Mouse (Mus musculus) embryo, embryonic 9.5 days (tissue): ENCODE measurements at regions not wholly inside any gene's neighbourhood (a gene's known extent, or its start where the extent isn't known, plus 50 kb on each side); places are given as distances from the start of the nearest gene placed in this dataset.
A peak's percentile ranks its signal among the peaks of the same experiment; 100 is the strongest.
"Not testable (repeated sequence)": the region's sequence is repeated elsewhere in the genome, so short reads cannot be mapped to it uniquely, and the experiment has no call there.

Experiments
- DNase-seq: peaks from one replicate; pipeline ENCODE4 v3.0.0-alpha.2; 2017; ENCODE audit errors: extremely low spot score

DNA sequence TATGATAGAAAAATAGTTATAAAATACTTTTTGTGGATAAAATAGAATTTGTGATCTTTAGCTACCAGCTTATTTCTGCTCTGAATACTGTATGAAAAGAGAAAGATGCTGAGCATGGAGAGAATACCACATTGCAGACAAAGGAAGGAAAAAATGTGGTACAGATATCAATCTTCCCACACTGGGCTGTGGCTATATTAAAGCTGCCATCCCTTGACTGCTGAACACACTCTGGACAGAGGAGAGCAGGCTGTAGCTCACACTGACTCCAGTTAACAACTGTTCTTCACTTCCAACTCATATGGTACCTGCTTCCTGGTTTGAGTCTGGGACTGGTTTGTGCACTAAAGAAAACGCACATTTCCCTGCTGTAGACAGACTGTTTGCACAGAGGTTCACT lies 76.7 kb upstream of the Try4 start:
- no peak for DNase-seq

DNA sequence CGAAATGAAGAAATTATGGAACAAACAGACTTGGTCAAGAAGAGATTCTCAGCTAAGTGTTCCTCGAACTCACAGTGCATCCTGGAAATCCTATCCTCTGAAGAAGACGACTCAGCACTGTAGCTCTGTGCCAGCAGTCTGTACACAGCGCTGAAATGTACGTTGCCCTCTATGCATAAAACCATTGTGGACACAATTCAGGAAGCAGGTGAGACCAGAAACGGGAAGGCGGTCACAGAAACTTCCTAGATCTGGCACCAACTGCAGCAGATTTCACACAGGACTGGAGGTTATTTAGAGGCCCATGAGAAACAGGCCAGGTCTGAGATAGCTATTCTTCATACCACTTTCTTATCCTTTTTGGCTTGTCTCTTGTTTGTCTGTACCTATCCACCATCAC lies 83.7 kb upstream of the Try4 start:
- no peak for DNase-seq

DNA sequence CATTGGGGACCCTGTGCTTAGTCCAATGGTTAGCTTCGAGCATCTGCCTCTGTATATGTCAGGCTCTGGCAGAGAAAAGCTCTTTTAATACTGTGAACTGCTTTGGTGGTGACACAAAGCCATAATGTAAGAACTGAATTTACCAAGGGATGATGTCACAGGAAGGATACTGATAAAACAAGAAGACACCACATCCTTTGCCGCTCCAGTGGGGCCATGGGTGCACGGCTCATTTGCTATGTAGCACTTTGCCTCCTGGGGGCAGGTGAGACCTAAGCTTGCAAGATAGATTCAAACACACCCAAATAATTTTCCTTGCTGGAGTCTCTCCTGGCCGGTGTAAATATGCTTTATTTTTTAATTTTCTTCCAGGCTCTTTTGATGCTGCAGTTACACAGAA lies 86.2 kb upstream of the Try4 start:
- no peak for DNase-seq

DNA sequence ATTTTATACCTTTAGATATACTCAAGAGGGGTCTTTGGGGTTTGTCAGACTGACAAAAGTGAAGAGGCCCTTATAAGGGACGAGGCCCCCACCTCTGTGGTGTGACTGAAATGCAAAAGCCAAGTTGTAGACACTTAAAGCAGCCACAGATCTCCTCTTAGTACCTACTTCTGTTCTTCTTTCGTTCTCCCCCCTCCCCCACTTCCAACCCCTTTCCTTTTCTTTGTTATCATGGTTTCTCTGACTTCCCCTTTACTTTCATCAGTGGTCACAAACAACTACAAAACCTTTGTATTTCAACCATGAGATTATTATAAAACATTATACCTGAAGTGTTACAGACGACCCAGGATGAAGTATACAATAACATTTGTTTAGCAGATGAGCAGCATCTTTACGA lies 96.2 kb upstream of the Try4 start:
- DNase-seq = no peak

DNA sequence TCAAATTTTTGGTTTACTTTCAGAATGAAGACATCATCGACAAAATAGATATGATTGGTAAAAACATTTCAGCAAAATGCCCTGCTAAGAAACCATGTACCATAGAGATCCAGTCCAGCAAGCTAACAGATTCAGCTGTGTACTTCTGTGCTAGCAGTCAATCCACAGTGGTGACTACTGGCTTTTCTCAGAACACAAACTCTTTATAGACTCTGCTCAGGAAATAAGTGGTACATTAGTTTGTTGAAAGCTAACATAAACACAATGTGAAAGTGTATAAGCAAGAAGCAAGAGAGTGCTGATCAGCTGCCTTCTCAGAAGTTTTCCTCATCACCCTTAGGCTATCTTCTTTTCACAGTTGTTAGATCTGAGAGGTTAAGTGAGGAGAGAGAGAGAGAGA lies 99.2 kb upstream of the Try4 start:
- no peak for DNase-seq

DNA sequence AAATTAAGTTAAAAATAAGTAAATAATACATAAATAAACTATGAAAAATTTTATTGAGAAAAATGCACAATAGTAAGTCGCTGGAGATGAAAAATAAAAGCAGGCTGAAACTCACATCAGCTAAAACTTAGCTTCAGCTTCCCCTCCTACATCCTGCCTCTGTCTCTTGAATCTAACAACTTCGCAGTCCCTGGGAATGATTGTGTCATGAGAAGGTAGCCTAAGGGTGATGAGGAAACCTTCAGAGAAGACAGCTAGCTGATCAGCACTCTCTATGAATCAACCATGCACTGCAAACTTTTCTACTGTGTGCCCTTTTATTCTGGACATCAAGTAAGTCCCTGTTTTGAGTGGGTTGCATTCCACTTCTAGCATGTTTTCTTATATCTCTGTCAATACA lies 99.8 kb upstream of the Try4 start:
- no peak for DNase-seq

DNA sequence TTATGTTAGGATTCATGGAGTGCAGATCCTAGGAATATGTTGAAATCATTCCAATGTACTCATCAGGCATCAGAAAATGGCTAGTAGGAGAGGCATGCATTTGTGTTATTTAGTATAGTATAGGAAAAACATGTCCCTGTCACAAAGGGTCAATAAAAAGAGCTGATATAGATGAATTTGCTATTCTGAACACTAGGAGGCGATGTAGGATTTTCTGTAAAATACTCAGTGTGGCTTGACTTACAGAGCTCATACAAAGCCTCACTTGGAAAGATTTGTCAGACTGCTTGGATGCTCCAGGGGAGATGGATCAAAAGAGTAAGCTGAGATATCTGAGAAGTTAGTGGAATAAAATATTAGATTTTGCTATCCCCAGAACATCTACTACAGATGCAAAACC lies 107.6 kb upstream of the Try4 start:
- peak; percentile 4 for DNase-seq

DNA sequence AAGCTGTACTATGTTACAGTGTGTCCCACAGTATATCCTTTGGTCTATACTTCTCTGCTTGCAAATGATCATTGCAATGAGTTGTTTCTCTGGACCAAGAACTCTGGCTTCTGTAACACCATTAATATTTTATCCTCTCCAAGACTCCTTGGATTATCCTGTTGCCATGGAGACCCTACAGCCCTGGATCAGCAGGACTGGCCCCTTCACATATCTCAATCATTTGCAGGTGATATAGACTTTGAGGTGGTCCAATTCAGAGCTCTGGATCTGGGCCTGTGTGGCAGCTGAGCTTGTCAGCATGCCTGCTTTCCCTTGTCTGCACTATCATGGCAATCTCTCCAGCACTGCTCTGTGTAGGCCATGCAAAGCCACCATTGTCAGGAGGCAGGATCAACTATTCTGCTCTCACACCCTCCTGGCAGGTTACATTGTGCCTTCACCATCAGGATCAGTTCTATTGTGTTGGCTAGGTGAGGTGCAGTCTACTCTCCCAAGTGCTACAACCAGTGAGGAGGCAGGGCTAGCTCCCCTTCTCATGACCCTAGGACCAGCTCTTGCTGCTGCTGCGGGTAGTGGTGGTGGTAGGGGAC lies 110.2 kb upstream of the Try4 start:
- DNase-seq = no peak

DNA sequence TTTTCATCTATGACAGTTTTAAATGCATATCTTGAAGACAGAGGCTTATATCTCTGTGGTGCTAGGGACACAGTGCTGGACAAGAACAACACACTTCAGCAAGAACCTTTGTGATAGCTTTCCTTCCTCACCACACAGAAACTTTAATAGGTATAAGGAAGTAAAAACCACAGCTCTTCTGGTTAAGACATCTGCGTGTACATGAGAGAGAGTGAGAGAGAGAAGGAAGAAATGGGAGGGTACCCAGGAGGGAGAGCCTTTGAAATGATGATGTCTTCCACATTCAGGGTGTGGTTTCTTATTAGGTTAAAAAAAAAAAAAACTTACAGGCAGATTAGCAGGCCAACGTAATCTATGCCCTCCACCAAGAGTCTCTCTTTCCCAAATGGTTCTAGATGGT lies 113.2 kb upstream of the Try4 start:
- no peak for DNase-seq

DNA sequence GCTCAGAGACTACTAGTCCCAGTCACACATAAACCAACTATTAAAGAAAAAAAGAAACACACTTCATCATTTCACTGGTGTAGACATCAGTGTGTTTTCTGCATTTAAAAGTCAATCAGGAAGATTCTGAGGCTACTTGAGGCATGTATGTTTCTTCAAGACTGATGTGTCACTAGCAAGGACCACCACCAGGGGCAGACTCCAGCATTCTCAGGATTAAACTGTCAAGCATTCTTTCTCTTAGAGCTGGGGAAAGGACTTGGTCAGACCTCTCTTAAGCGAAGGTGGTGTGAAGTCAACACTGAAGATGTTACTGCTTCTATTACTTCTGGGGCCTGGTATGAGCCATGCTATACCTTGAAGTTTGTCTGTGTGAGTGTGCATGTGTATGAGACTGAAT lies 114.1 kb upstream of the Try4 start:
- DNase-seq = no peak

DNA sequence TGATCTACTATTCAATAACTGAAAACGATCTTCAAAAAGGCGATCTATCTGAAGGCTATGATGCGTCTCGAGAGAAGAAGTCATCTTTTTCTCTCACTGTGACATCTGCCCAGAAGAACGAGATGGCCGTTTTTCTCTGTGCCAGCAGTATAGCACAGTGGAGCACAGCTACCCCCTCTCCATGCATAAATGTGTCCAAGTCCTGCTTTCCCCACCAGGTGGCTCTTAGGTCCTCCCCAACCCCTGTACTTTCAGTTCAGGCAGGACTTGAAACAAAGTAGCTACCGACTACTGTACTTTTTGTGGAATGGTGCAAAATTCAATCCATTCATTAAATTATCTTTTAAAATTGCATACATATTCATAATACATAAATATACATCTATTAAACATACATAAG lies 123.2 kb upstream of the Try4 start:
- DNase-seq = no peak

DNA sequence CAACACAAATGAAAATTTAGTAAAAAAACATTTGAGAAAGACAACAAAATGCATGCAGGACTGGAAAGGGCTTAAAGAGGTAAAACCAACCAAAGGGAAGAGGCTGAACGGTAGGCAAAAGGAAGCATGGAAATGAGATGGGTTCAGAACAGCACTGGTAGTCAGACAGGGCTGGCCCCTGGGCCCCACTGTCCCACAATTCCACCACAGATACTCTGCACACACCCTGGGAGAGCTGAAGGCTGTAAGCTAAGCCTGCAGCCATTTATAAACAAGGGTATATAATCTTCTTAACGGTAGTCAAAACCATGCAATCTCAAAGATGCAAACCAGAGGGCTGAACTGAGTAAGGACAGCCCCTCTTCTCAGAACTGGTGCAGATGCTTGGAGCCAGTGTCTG lies 124.0 kb upstream of the Try4 start:
- DNase-seq = no peak

DNA sequence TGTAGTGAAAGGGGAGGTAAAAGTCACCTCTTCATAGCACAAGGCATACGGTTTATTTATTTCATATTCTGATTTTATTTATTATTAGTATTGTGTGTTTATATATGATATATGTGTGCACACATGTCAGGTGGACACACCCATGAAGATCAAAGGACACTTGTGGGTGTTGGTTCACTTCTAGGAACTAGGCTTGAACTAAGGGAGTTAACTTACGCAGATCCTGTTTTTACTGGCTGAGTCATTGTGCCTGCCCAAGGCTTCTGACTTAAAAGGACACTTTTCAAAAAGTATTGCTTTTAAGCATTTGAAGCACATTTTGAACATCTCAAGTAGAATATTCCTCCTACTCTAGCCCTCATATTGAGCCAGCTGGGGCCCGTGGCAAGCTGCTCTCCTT lies 124.9 kb upstream of the Try4 start:
- DNase-seq = no peak

DNA sequence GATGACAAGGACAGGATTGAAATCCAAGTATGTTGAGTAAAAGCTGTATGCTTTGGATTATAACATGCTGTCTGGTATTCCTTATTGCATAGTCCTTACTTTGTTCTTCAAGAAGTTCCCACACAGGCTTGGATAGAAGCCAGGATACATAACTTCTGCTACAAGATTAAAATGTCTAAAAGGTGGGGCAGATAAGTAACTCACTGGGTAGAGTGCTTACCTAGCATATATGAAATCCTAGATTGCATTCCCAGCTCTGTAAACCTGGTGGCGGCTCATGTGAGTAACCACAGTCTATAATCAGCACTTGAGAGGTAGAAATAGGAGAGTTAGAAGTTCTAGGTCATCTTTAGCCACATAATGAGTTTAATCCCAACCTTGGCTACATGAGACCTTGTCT lies 126.0 kb upstream of the Try4 start:
- no peak for DNase-seq

DNA sequence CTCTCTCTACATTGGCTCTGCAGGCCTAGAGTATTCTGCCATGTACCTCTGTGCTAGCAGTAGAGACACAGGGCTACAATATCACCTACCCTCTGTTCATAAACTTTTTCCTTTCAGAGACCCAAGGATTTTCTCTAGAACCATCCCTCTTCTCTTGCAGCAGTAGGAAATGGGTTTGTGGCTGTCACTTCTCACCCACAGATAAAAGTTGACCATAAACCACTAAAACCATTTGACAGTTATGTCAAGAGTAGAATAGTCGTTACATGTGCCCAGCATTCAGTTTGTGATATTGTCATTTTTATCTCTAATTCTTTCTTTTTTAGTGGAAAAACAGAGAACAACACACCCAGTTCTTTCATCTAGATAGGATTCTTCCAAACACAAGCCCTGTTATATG lies 128.2 kb upstream of the 2210010C04Rik start:
- no peak for DNase-seq

DNA sequence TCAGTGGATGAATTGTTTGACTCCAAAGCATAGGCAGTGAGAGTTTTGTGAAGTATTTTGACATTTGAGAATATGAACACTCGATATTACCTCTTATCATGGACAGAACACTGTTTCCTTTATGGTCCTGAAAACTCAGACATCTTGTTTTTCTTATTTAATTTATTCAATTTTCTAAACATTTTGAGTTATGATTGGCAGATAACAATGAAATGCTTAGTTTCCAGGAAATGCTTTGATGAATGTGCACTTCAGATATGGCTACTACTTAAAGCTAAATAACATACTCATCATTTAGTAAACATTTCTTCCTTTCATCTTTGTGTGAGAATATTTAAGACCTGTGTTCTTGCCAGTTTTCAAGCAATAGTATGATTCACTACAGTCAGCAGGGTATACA lies 126.4 kb upstream of the 2210010C04Rik start:
- DNase-seq = no peak

DNA sequence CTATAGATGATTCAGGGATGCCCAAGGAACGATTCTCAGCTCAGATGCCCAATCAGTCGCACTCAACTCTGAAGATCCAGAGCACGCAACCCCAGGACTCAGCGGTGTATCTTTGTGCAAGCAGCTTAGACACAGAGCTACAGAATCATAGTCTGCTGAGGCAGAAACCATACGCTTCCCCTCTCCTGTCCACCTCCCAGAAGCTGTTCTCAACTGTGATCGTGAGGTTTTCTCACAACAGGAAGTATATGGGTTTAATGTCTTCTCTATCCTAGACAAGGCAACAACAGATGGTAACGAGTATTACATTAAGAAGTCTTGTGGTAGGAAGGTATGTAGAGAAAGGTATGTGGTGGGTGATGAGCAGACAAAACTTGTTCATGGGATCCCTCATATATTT lies 116.8 kb upstream of the 2210010C04Rik start:
- DNase-seq = no peak

DNA sequence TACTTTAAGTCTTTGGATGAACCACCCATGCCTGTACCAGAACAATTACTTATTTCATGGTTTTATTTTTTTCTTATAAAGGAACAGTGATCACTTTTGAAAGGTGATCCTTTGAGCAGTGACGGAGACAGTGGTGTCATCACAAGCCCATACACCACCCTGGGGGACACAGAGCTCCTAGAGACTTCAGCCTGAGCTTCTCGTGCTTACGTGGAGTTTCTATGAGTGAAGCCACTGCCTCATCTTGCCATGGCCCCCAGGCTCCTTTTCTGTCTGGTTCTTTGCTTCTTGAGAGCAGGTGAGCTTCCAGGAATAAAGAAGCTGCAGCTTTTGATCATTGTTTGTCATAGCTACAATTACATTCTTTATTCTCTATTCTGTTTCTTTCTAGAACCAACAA lies 116.2 kb upstream of the 2210010C04Rik start:
- no peak for DNase-seq

DNA sequence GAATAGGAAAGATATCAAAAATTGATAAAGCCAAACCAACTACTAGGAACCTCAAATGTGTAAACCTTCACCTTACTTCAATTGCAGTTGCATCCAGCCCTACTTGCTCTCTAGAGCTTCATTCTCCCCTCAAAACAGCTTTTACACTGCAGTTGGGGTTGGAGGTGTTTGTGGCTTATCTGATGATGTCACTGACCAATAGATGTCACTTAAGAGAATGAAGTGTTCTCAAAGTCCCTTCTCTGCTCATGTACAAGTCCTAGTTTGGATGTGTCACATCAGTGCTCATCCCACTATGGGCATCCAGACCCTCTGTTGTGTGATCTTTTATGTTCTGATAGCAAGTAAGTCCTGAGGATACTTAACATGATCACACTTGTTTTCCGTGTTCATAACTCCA lies 105.6 kb upstream of the 2210010C04Rik start:
- no peak for DNase-seq

DNA sequence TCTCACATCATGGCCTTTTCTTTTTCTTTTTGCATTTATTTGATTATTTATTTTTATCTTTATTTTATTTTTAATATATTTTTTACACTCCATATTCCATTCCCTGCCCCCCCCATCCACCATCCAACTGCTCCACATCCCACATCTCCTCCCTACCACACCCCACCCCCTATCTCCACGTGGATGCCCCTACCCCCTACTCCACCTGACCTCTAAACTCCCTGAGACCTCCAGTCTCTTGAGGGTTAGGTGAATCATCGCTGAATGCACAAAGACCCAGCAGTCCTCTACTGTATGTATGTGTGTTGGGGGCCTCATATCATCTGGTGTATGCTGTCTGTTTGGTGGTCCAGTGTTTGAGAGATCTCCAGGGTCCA lies 102.1 kb upstream of the 2210010C04Rik start:
- not testable (repeated sequence) for DNase-seq

DNA sequence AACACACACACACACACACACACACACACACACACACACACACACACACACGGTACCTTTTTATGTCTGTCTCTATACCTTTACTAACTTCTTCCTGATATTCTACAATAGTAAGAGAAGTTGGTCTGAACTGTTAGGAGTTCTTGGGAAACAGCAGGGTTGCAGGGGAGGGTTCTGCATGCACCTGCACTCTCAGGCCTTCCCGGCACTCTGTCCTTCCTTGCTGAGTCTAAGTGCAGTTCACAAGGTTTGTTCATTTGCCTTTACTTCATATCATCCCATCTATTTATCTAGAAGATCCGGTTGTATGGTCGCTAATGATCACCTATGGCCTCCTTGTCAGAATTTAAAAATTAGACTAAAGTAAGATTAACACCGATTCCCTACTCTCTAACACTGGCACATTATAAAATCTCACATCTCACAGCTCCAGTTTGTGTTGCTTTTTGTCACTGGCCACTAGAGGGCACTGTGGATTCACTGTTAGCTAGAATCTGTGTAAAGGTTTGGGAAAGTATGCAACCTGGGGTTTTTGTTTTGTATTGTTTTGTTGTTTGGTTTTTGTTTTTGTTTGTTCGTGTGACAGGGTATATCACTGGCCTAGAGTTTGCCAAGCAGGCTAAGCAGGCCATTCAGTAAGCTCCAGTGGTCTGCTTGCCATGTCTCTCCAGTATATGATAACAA lies 101.5 kb upstream of the 2210010C04Rik start:
- peak; percentile 39 for DNase-seq

DNA sequence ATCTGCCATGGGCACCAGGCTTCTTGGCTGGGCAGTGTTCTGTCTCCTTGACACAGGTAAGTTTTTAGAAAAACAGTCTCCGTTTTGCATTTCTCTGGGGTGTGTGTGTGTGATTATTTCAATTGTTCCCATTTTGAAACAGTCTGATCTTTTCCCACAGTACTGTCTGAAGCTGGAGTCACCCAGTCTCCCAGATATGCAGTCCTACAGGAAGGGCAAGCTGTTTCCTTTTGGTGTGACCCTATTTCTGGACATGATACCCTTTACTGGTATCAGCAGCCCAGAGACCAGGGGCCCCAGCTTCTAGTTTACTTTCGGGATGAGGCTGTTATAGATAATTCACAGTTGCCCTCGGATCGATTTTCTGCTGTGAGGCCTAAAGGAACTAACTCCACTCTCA lies 99.9 kb upstream of the 2210010C04Rik start:
- DNase-seq = no peak

DNA sequence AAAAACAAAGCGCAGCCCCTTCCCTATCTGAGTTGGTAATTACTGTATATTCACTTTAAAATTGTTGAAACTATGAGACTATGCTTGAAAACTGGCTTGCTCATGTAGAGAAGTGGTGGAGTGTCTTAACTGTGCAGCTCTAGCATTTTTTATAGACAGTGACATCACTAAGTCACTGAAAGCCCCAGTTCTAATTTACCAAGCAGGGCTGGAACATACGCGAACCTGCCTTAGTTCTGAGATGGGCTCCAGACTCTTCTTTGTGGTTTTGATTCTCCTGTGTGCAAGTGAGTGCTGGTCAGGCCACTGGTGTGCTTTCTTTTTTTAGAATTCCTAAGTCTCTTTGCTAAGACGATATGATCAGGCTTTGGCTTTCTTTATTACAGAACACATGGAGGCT lies 94.6 kb upstream of the 2210010C04Rik start:
- DNase-seq = no peak

DNA sequence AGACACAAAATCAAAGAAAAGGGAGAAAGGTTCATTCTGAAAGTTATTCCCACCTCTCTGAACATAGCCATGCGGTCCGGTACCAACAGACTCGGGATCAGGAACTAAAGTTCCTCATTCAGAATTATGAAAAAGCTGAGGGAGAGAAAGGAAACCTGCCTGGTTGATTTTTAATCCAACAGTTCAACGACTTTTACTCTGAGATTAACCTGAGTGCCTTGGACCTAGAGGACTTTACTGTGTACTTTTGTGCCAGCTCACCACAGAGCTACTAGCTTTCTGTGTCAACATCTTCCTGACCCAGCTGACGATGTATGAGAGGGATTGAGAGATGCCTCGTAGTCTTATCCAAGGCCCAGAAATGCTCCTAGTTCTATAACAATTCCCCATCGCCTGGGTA lies 92.5 kb upstream of the 2210010C04Rik start:
- DNase-seq = no peak
